Mouse (Mus musculus) right cerebral cortex, postnatal 4 days (tissue): ENCODE data around the gene Zbtb7b.
A peak's percentile ranks its signal among the peaks of the same experiment; 100 is the strongest.

Experiments
- DNase-seq: peaks from one replicate; pipeline ENCODE4 v3.0.0-alpha.2; 2022

Zbtb7b gene

GRCm38 (mm10) chr3:89336529-89336928 lies 58.0 kb downstream of the Zbtb7b start:
- no peak for DNase-seq

- no peak for DNase-seq
Measured at GRCm38 (mm10) chr3:89333053-89333452, 61.5 kb downstream of the Zbtb7b start.

GRCm38 (mm10) chr3:89332476-89332875 lies 62.1 kb downstream of the Zbtb7b start:
- peak; percentile 36 for DNase-seq

GRCm38 (mm10) chr3:89332013-89332412 lies 62.6 kb downstream of the Zbtb7b start:
- DNase-seq: no peak

- no peak for DNase-seq
Measured at GRCm38 (mm10) chr3:89331561-89331960, 63.0 kb downstream of the Zbtb7b start.

GRCm38 (mm10) chr3:89330948-89331347 lies 63.6 kb downstream of the Zbtb7b start:
- DNase-seq: no peak

GRCm38 (mm10) chr3:89330346-89330745 lies 64.2 kb downstream of the Zbtb7b start:
- DNase-seq: no peak

GRCm38 (mm10) chr3:89328623-89329022 lies 66.0 kb downstream of the Zbtb7b start:
- no peak for DNase-seq
